Mouse (Mus musculus): ENCODE measurements around the gene Npw.
A peak's percentile ranks its signal among the peaks of the same experiment; 100 is the strongest.
"Not testable (repeated sequence)": the region's sequence is repeated elsewhere in the genome, so short reads cannot be mapped to it uniquely, and the experiment has no call there.

Npw gene

DNA sequence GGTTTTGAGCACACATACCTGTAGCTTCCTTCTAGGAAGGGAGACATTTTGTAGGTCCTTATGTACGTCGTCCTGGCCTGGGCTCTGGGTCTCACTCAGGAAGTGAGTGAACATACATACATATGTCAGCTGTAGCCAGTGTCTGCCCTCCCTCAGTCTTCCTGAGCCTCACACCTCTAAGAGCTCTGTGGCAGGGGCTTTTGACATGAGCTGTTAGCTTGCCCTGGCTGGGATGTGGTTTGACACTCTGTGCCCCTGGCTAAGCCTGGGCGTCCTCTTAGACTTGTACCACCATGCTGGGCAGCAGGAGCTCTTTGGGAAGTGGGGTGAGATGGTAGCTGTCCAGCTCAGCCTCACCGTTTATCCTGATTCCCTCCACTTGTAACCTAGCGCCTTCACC is 13.1 kb upstream of the Npw start:
- no peak for DNase-seq (ENCODE audit: low spot score)

GRCm38 (mm10) chr17:24670246-24670844 is 12.1 kb upstream of the Npw start:
- peak; percentile 68 for DNase-seq (ENCODE audit: low spot score)

- DNase-seq (ENCODE audit: low spot score), result peak; percentile 92
These were observed 11.4 kb upstream of the Npw start, which contains the start of gene Zfp598 for GRCm38 (mm10) chr17:24669545-24670245. Gene Zfp598 (plus strand): TSS chr17:24669687.

- not testable (repeated sequence) for DNase-seq (ENCODE audit: low spot score)
These were observed 10.9 kb upstream of the Npw start for GRCm38 (mm10) chr17:24669214-24669544.

DNA sequence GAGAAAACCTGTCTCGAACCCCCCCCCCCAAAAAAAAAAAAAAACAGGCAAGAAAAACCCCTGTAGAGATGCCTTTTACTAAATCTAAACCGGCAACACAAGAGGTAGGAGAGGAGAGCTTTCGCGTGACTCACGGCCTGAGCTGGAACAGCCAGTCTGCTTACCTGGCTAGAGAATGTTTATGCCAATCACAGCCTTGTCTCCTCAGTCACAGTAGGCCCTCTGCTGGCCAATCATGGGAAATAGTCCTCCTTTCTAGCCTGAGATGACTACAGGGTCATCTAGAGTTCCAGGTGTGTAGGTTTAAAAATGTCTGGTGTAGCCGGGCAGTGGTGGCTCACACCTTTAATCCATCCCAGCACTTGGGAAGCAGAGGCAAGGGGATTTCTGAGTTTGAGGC is 9.2 kb upstream of the Npw start:
- peak; percentile 76 for DNase-seq (ENCODE audit: low spot score)

DNA sequence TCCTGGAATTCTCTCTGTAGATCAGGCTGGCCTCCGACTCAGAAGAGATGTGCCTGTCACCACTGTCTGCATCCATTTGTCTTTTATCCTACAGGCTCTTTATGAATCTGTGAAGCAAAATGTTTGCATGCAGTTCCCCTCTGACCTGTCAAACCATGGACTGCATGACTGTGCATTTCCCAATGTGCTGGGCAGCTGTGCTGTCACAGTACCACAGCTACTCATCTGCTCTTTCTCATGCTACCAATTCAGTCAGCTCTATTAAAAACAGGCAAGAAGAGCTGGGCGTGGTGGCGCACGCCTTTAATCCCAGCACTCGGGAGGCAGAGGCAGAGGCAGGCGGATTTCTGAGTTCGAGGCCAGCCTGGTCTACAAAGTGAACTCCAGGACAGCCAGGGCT is 8.8 kb upstream of the Npw start:
- DNase-seq (ENCODE audit: low spot score), result not testable (repeated sequence)

DNA sequence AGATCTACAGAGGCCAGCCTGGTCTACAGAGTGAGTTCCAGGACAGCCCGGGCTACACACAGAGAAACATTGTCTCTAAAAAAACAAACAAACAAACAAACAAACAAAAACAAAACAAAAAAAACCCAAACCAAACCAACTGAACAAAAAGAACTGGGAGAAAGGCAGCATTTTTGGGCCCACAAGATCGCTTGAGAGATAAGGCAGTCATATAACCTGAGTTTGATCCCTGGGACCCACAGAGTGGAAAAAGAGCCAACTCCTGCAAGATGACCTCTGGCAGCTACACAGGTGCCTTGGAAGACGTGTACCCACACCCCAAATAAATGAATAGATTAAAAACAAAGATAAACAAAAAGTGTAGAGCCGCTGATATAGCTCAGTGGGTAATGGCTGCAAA is 3.3 kb downstream of the Npw start:
- DNase-seq (ENCODE audit: low spot score), result no peak

DNA sequence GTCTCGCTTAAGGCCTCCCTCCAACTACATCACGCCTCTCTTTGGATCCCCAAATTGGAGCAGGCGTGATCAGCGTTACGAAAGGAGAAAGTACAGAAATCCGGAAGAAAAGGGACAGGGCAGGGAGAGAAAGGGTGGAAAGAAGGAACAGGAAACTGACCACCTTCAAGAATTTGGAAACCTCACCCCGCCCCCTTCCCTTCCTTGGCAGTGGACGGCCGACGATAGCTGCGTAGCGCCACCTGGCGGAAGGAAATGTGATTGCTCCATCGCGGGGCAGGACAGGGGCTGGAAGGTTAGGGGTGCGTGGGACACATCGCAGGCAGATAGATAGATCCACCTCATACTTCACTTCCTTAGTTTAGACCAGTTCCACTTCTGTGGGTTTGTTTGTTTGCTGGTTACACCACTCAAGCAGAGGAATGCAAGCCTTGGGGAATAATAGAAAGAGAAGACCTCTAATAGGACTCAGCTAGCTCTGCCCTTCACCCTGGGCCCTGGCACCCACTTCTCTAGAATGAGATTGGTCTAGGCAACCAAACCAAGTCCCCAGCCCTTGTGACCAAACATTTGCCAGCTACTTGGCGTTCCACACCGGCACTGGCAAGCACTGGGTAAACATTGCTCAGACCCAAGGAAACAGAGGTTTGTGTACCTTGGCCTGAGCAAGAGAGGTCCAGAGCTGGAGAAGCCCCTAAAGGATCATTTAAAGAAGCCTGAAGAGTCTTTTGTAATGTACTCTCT is 4.1 kb downstream of the Npw start:
- peak; percentile 51 for DNase-seq (ENCODE audit: low spot score)

DNA sequence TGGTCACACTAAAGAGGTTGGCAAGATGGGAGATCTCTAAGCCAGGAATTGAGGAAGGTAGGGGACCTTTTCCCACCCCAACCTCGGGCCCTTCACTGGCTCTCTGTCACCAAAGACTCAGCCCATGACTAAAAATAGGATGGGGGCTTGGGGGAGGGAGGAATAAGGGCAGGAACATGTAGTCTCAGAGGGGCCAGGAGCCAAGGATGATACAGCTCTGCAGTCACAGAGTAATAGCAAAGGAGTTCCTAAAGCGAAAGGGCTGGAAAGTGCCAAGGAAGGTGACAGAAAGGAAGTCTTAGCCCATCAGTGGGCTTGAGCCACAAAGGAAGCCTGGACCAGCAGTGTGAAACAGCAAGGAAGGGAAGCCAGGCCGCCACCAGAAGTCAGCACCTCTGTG is 6.4 kb downstream of the Npw start:
- DNase-seq (ENCODE audit: low spot score), result no peak

GRCm38 (mm10) chr17:24650766-24651165 is 7.5 kb downstream of the Npw start:
- DNase-seq (ENCODE audit: low spot score), result no peak

- DNase-seq (ENCODE audit: low spot score), result no peak
These were observed 8.1 kb downstream of the Npw start, which contains the start of gene Slc9a3r2 for GRCm38 (mm10) chr17:24650070-24650616. Gene Slc9a3r2 (minus strand): TSS chr17:24650327.

GRCm38 (mm10) chr17:24649581-24650069 is 8.6 kb downstream of the Npw start:
- DNase-seq (ENCODE audit: low spot score), result no peak

DNA sequence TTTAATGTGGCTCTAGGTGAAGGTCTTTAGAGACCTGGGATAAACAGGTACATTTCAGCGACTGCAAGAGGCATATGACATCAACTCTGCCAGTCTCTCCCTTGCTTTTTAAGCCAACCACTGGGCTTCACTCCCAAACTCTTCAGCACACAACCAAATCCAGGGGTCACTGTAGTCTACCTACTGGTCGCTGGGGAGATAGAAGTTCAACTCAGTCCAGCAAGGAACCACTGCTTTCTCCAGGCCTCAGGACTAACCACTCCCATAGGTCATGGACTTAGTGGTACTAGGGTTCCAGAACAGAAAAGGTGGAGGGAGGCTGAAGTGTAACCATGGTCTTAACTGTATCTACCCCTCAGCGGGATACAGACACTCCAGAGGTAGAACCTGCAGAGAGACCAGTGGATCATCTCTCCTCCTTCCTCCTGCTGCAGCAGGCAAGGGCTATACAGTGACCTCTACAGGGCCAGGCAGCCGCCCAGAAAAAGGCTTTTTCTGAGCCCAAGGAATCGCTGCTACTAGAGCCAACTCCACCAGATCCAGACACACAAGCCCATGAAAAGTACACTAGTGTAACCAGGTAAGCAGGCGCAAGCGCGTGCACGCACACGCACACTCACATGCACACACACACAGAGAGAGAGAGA is 9.4 kb downstream of the Npw start:
- no peak for DNase-seq (ENCODE audit: low spot score)

GRCm38 (mm10) chr17:24647493-24647892 is 10.8 kb downstream of the Npw start:
- DNase-seq (ENCODE audit: low spot score), result no peak

GRCm38 (mm10) chr17:24646381-24646780 is 11.9 kb downstream of the Npw start:
- DNase-seq (ENCODE audit: low spot score), result no peak

- no peak for DNase-seq (ENCODE audit: low spot score)
These were observed 12.3 kb downstream of the Npw start for GRCm38 (mm10) chr17:24645916-24646315.

DNA sequence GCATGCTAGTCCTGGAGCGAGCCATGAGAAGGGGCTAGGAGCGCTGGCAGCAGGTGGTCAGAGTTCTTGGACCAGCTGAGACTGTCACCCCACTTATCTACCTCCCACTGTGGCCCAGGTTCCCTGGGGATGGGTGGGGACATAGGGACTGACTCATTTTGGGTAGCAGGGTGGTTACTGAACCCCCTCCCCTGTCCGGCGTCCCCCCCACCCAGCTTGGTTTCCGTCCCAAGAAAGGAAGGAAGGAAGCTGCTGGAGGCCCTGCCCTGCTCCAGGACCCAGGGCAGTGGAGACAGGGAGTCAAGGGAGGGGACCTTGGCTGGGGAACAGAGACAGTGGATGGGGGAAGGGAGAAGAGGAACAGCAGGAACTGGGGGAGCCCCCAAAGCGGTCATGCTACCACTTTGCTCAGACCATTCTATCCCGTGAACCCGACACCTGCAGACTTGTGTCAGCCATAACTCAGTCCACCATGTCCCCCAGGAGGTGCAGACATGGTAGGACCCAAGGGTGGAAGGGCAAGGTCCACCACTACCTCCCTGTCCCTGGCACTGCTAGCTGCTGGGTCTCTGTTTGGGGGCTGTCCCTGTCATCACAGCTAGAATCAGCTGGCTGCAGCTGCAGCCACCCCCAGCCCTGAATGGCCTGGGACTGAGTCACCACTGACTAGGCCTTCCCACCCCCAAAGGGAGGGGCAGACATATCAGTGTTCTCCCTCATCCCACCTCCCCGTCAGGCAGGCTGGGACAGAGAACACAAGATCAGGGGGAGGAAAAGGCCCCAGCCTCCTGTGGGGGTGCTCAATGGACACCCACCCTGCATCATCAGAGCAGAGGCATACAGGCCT is 13.2 kb downstream of the Npw start:
- no peak for DNase-seq (ENCODE audit: low spot score)

DNA sequence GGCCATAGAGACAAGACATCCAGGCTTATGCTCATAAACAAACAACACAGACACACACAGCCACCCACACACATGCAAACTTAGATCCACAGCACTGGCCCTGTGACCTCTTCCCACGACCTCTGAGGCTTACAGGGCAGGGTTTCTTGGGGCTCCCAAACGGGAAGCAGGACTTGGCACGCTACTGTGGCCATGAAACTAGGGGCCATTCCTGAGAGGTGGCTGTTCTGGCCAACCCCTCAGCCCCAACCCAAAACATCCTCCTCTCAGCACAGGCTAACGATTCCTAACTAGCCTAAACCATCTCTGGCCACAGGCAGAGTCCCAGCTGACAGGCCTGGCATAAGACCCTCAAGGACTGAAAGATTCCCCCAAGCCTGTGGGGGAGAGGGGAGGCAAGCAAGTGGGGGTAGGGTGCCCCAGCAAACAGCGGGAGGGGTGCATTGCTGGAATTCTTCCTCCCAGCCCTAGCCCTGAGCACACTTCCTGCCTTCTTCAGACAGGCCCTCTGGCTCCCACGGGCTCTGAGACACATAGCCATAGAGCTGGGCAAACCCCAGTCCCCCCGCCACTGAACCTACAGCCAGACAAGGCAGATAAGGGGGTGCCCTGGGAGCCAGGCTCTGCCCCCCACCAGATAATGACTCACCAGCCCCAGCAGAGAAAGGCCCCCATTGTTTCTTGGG is 14.1 kb downstream of the Npw start:
- peak; percentile 47 for DNase-seq (ENCODE audit: low spot score)

GRCm38 (mm10) chr17:24642791-24643343 is 15.4 kb downstream of the Npw start:
- no peak for DNase-seq (ENCODE audit: low spot score)

DNA sequence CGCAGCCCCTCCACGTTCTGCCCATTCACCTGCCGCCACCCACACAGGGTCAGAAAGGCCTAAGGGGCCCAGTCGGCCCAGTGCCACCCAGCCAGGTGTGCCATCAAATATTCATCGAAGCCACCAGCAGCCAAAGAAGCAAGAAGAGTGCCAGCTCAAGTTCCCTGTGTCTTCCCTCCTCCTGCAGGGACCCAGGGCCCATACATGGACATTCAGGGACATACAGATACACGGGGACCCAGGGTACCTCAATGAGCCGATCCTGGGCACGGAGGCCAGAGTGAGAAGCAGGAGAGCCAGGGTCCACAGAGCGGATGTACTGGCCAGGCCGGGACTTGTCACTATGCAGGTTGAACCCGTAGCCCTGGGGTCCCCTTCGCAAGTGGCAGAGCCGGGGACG is 16.3 kb downstream of the Npw start:
- DNase-seq (ENCODE audit: low spot score), result no peak
